Mouse (Mus musculus) neutrophil, adult 5-6 weeks (primary cell): ENCODE data around the gene Gm44596. TPM values are rescaled to one million over a fixed set of nuclear protein-coding genes. Genes with fewer than 3 reads are reported as not detected.

Source experiments
- ATAC-seq: fragments of 151-379, 151-347 bp; 2 replicates; pipeline ENCODE4 v1.8.0; 2017; ENCODE audit warnings: mild to moderate bottlenecking, moderate TSS enrichment; ENCODE audit not compliant: insufficient number of reproducible peaks, poor library complexity, low FRiP score, severe bottlenecking; ENCODE audit errors: extremely low read depth
- total RNA-seq: library from RNA; stranded (forward); fragments of 200-1000 nt; gene quantifications from 2 replicates; pipeline ENCODE4 v1.2.3, GENCODE M21; 2017

The Gm44596 gene
- total RNA-seq, 1 experiment from 2014 or later, result not detected

DNA sequence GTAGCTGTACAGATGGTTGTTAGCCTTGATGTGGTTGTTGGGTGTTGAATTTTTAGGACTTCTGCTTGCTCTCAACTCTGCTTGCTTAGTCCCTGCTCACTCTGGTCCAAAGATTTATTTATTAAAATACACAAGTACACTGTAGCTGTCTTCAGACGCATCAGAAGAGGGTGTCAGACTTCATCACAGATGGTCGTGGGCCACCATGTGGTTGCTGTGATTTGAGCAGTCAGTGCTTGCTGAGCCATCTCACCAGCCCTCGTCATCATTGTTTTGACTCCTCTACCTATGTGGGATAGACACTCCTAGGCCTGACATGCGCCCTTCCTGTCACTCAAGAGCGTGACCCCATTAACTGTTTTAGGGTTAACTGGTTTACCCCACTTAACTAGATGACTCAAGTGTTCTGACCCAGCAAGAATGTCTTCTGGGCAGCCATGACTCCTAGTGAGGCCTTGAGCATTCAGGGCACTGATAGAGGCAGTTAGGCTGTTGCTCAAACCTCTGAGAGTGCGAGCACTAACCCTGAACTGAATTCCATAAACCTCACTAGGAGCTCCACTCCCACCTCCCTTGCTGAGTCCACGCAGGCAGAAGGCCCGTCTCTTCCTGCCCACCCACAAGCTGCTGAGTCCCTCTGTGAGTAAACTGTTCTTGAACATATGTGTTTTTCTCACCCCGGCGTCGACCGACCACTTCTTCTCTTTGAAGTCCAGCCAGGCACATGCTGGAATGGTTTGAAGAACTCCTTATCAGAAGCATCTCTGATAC lies 80.7 kb downstream of the Gm44596 start:
- no peak for ATAC-seq

Other genes starting within 250 kb of the Gm44596 start
- 1.7 and 2.3 TPM in 2 replicates for gene Tspan9, start 231.9 kb upstream of the Gm44596 start, total RNA-seq
- gene Tead4, start 74.7 kb upstream of the Gm44596 start, total RNA-seq, result not detected in 2 replicates
- gene Tulp3, start 19.7 kb upstream of the Gm44596 start, total RNA-seq, result 1.8 and 2.9 TPM in 2 replicates
- 40.5 and 48.7 TPM in 2 replicates for gene Rhno1, start 12.6 kb upstream of the Gm44596 start, total RNA-seq
- gene Foxm1, start 12.5 kb upstream of the Gm44596 start, total RNA-seq, result 2.2 and 7.8 TPM in 2 replicates
- gene Tex52, start within 50 bp of the Gm44596 start, total RNA-seq, result not detected in 2 replicates
- gene Nrip2, start 23.8 kb downstream of the Gm44596 start, total RNA-seq, result 0.12 TPM in 1 of 2 replicates, not detected in the other
- 35.7 and 37.1 TPM in 2 replicates for gene Itfg2, start 49.4 kb downstream of the Gm44596 start, total RNA-seq
- gene Fkbp4, start 63.2 kb downstream of the Gm44596 start, total RNA-seq, result 66.1 and 83.2 TPM in 2 replicates
- gene Pzp, start 151.2 kb downstream of the Gm44596 start, total RNA-seq, result 0.47 TPM in 1 of 2 replicates, not detected in the other
- not detected in 2 replicates for gene A2ml1, start 206.1 kb downstream of the Gm44596 start, total RNA-seq
- gene Klrb1a, start 248.0 kb downstream of the Gm44596 start, total RNA-seq, result 0.74 TPM in 1 of 2 replicates, not detected in the other